Mouse (Mus musculus) megakaryocyte progenitor cell, adult 5-6 weeks (primary cell): ENCODE results near the gene Wnt10b. TPM values are rescaled to one million over a fixed set of nuclear protein-coding genes. Genes with fewer than 3 reads are reported as not detected.

ENCODE experiments used
- ATAC-seq: replicated peaks from 2 replicates; pipeline ENCODE4 v1.8.0; 2016; ENCODE audit warnings: mild to moderate bottlenecking, moderate TSS enrichment, inconsistent platforms; ENCODE audit not compliant: poor library complexity
- total RNA-seq, 2 experiments: library from RNA; stranded (forward) in 1 of 2; stranded (reverse) in 1 of 2; fragments of 157-497, 149-512 nt in 1 of 2; fragments of 200-1000 nt in 1 of 2; gene quantifications; 2 replicates each; pipeline versions ENCODE4 v1.2.3 to v1.2.4; 2015 to 2017

Gene Wnt10b
- total RNA-seq, 2 experiments from 2014 or later, result 0.54 TPM; not detected in 1

- no peak for ATAC-seq
Observed at GRCm38 (mm10) chr15:98797835-98798492, 20.0 kb upstream of the Wnt10b start.

- ATAC-seq, result no peak
Observed at GRCm38 (mm10) chr15:98796803-98797595, 19.0 kb upstream of the Wnt10b start.

GRCm38 (mm10) chr15:98793141-98793698, 15.3 kb upstream of the Wnt10b start:
- no peak for ATAC-seq

GRCm38 (mm10) chr15:98792233-98793020, 14.5 kb upstream of the Wnt10b start:
- ATAC-seq, result no peak

- ATAC-seq, result no peak
Observed at GRCm38 (mm10) chr15:98791771-98792170, 13.8 kb upstream of the Wnt10b start.

GRCm38 (mm10) chr15:98791221-98791620, 13.3 kb upstream of the Wnt10b start:
- ATAC-seq, result no peak

GRCm38 (mm10) chr15:98790761-98791160, 12.8 kb upstream of the Wnt10b start:
- ATAC-seq, result no peak

- ATAC-seq, result no peak
Observed at GRCm38 (mm10) chr15:98789661-98790535, 11.9 kb upstream of the Wnt10b start, which contains the start of gene Wnt1. Wnt1 (plus strand) TSS chr15:98789857.

GRCm38 (mm10) chr15:98788972-98789660, 11.2 kb upstream of the Wnt10b start:
- peak; percentile 54 for ATAC-seq

- 0 out of 2 replicates have a peak, but pooled peaks have one; percentile 41 for ATAC-seq
Observed at GRCm38 (mm10) chr15:98787930-98788329, 10.0 kb upstream of the Wnt10b start.

- ATAC-seq, result peak; percentile 59
Observed at GRCm38 (mm10) chr15:98785744-98786143, 7.8 kb upstream of the Wnt10b start.

- no peak for ATAC-seq
Observed at GRCm38 (mm10) chr15:98781166-98781565, 3.2 kb upstream of the Wnt10b start.

GRCm38 (mm10) chr15:98780573-98780972, 2.6 kb upstream of the Wnt10b start:
- peak; percentile 35; the same call in 1 of the 2 replicates for ATAC-seq

GRCm38 (mm10) chr15:98780075-98780474, 2.1 kb upstream of the Wnt10b start:
- no peak for ATAC-seq

GRCm38 (mm10) chr15:98778806-98779205, 856 bp upstream of the Wnt10b start:
- 0 out of 2 replicates have a peak, but pooled peaks have one; percentile 15 for ATAC-seq

GRCm38 (mm10) chr15:98778191-98778770, 331 bp upstream of the Wnt10b start:
- ATAC-seq, result no peak

GRCm38 (mm10) chr15:98777005-98777616, 839 bp downstream of the Wnt10b start:
- ATAC-seq, result no peak

GRCm38 (mm10) chr15:98776280-98777004, 1.5 kb downstream of the Wnt10b start:
- ATAC-seq, result peak; percentile 43; the same call in 1 of the 2 replicates
